Mouse (Mus musculus) urinary bladder, postnatal 4 days (tissue): ENCODE results near the gene Vmn1r85.
A peak's percentile ranks its signal among the peaks of the same experiment; 100 is the strongest.
"Not testable (repeated sequence)": the region's sequence is repeated elsewhere in the genome, so short reads cannot be mapped to it uniquely, and the experiment has no call there.

Source experiments
- DNase-seq, 2 experiments: peaks; one replicate each; pipeline ENCODE4 v3.0.0; 2021 to 2022; ENCODE audit warnings: low spot score in 2 of 2

Gene Vmn1r85

DNA sequence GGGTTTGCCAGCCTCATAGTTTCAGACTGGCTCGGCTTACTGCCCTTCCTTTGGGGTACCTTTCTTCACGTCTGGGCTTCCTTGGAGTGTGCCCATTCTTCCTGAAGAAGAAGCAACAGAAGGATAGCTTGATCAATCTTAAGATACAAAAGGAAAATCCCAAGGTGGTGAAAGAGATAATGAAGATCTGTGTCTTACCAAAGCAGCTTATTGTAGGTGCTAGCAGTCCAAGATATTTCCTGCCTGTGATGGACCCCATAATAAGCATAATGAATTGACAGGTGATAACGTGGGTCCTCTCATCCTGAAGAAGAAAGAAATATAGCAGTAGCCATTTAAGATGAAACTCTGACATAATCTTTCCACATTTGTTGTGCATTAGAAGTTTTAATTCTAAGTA is at the start of gene Vmn1r85:
TSS of gene Vmn1r85 (minus strand) at position 101 of the 400 bp plus-strand sequence.
- DNase-seq, result no peak

DNA sequence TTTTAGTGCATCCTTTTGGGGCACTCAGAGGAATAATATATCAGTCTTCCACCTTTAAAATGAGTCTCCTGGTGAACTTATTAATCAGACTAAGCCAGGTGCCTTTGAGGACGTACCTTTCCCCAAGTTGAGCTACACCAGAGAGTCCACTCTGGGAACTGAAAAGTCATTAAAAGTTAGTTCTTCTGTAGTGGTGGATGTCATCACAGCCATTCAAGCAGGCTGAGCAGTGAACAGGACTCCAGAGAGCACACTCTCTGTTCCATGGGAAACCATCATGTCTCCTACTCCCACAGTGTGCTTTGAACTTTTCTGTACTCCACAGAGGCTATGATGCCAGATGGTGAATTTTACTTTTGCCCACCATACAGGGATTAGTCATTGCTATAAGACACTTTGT is 45.1 kb upstream of the Vmn1r85 start, which contains the start of gene Vmn1r87:
TSS of gene Vmn1r87 (minus strand) at position 101 of the 400 bp plus-strand sequence.
- no peak for DNase-seq

DNA sequence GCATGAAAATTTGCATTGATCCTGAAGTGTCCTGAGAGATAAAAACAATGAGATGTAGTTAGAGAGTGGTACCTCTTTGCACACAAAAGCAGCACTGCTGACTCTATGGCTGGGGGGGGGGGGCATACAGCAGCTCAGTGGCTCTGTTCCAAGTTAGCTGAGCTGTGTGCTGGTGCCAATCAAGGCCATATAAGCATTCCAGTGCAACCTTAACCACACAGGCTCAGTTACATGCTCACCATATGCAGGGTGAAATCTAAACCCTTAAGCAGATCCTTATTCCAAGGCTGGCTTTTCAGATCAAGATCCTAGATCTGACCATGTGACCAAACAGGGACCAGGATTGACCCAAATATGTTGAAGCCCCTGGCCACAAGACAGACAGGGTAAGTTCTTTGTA is 42.4 kb upstream of the Vmn1r85 start:
- no peak for DNase-seq

DNA sequence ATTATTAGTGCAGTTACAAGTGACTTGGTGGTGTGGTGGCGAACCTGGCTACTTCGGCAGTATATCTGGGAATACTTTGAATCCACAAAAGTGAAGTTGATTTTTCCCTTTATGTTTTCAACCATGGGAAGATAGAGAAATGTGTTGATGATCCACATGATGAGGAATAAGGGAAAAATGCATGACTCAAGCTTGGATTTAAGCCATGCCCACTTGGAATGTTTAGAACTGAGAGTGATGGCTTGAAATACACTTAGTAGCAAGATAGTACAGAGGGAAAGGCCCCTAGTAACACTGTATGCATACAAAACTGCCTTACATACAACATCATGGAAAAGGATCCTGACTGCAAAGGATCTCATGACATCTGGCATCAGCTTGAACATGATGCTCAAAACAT is 36.9 kb upstream of the Vmn1r85 start:
- DNase-seq, result no peak

DNA sequence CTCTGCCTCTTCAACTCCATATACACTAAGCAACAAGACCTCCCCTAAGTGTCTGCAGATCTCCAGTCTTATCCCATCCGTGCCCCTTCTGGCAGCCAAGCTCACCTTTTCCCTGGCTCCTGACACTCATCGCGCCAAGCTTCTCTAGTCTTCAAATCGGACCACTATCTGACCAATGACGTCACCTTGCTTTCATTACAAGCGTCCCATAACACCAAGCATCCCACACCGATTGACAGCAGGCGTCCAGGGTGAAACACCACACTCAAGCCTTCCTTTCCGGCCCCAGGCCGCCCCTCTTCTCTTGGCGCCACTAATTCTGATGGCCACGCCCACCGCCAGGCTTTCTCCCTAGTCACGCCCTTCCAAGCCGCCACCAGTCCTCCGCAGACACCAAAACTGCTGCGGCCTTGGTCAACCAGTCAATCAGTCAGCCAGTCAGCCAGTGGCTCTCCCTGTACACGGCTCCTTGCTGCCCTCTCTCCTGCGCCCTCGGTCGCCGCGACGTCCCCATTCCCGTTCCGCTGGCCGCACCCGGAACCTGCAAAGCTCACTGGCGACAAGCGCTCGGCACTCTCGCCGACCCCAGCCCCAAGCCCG is 28.7 kb upstream of the Vmn1r85 start:
- DNase-seq, result not testable (repeated sequence)

DNA sequence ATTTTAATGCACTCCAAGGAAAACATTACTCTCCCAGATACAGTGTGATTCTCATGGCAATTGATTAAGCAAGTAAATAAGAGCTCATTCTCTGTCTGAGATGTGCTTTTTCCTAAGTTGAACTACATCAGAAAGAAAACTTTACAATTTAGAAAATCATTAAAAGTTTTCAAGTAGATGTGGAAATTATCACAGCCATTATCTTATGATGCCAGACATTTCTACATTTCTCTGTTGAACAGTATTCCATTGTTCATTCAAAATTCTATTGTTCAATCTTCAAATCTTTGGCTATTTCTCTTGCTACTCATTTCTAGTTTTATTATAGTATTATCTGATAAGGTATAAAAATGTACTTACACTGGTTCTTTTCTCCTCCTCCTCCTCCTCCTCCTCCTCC is 24.8 kb upstream of the Vmn1r85 start, which contains the start of gene Vmn1r86:
TSS of gene Vmn1r86 (minus strand) at position 101 of the 400 bp plus-strand sequence.
- no peak for DNase-seq

DNA sequence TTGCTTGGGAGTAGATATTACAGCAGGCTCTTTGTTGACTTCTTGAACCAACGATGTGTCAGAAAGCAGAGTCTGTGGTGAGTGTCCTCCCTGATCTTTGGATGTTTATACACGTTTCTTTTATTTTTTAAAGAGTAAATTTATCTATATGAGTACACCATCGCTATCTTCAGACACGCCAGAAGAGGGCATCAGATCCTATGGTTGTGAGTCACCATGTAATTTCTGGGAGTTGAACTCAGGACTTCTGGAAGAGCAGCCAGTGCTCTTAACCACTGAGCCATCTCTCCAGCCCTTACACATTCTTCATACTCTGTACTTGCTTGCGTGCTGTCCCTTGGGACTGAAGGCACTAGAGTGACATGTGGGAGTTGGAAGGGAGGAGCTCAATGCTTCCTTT is 22.7 kb downstream of the Vmn1r85 start:
- no peak for DNase-seq

DNA sequence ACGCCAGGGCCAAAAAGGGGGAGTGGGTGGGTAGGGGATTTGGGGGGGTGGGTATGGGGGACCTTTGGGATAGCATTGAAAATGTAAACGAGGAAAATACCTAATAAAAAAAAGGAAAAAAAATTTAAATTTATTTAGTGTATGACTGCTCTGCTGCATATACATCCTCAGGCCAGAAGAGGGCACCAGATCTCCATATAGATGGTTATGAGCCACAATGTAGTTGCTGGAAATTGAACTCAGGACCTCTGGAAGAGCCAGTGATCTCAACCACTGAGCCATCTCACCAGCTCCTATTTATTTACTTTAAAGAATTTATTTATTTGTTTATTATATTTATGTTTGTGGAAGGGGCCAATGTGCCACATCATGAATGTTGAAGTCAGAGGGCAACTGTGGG is 31.6 kb downstream of the Vmn1r85 start:
- not testable (repeated sequence) for DNase-seq

DNA sequence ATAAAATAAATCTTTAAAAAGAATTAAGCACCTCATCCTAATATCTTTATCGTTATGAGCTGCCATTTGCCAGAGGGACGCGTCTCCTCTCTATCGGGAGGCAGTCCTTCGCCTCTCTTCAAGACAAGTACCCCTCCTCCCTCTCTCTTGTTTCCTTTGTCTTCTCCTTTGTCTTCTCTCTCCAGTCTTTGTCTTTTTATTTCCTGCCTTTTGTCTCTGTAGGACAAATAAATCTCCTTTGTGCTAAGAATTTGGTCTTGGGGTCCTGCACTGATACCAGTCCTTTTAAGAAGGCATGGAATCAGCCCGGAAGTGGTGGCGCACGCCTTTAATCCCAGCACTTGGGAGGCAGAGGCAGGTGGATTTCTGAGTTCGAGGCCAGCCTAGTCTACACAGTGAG is 35.4 kb downstream of the Vmn1r85 start:
- DNase-seq, result no peak

DNA sequence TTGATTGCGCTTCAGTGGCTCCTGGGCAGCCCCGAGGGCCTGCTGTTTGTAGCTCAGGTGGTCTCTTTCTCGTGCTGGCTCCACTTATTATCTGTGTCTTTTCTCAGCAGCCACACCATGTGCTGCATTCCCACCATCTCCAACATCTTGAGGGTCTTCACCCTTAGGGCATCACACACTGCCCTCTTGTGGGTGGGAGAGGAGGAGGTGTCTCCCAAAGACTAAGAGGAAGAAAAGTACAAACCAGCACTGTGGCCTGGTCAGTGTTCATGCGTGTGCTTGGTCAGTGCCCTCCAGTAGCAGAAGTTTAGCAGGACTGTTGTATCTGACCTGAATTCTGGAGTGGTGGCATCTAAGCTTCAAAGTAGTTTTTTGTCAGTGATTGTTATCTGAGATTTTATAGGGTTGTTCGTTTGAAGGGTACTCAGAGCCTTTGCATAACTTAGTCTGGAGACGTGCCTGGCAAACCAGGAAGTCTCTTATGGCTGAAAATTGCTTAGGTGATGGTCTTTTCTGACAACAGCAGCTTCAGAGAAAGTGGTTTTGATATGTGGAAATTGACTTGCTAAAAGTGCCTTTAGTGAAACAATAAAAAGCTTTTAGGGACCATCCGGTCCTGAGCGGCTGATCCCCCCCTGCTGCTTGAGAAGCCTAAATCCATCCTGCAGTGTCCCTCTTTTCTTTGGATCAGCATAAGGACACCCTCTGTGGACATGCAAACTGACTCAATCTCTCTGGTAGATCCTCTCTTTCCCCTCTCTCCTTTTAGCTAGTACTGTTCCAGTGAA is 37.9 kb downstream of the Vmn1r85 start:
- peak; percentile 5 to 30 for DNase-seq

DNA sequence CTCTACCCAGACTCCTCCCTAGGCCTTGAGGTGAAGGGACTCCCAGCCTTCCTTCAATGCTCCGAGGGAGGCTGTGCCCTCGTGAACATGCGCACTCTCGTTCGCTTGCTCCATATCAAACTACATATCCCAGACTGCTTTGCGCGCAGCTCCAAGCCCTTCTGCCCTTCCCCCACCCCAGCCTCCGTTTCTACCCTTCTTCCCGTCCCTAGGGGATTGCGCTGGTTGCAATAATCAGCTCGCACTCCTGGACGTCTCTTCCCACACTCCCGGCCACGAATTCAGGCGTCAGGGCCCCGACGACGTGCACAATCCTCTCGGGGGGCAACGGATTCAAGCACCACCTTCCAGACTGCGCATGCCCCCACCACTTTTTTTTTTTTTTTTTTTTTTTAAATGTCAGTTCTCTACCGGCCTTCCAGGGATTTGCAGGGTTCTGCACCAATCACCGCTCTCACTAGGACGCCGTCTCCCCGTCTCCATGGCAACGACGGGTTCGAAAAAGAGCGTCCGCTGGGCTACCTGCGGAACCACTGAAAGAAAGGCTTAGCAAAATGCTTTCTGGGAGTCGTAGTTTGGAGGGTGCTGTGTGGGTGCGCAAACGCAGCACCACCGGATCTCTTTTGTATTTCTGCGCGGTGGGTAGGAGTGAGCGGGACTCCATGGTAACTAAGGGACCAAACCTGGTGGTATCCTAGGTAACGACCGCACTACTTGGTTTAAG is 40.5 kb downstream of the Vmn1r85 start, which contains the start of gene Mzf1:
TSS of gene Mzf1 (minus strand) at position 478 of the 724 bp plus-strand sequence.
- DNase-seq, result peak; percentile 84 to 91

DNA sequence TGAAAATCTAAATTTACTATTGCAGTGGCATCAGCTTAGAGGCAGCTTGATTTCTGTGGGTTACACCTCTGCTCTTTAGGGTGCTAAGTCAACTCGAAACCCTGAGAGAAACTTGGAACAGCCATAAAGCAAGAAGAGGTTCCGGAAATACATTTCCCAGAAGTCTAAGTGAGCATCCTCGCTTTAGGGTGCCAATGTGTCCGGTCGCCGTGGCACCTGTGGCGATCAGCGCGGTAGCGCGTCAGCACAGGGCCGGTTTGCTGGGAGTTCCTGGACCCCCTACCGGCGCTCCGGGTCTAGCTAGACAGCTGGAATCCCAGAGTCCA is 41.0 kb downstream of the Vmn1r85 start:
- no peak for DNase-seq

DNA sequence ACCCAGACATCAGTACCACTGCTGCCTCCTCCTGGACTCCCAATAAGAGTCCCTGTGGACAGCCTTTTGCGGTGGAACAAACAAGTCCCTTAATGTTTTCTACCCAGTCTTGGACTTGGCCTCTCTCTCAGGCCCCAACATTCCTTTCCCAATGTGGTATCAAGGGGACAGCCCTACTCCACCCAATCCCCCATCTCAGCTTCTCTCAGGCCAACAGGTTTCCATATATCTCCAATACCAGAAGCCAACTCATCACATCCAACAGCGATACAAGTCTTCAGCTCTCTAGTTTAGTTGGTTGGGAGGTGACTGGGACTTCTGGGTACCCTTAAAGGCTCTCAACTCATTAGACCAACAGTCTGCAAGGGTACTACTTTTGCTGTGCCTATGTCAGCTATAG is 41.5 kb downstream of the Vmn1r85 start:
- DNase-seq, result no peak

DNA sequence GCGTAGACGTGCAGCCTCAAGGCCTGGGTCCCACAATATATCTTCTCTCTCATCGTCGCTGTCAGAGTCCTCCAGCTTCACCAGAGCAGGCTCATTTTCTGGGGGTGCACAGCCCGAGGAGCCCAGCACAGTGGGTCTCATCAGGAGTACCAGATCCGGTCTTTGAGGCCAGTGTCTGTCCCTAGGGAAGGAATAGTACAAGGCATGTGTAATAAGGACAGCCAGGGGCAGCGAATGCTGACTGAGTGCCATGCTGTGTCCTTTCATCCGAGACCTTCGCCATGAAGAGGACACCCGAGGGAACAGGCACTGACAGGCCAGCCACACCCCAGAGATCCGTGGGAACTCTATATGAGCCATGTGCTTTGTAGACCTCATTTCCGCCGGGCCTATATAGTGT is 42.0 kb downstream of the Vmn1r85 start:
- no peak for DNase-seq

DNA sequence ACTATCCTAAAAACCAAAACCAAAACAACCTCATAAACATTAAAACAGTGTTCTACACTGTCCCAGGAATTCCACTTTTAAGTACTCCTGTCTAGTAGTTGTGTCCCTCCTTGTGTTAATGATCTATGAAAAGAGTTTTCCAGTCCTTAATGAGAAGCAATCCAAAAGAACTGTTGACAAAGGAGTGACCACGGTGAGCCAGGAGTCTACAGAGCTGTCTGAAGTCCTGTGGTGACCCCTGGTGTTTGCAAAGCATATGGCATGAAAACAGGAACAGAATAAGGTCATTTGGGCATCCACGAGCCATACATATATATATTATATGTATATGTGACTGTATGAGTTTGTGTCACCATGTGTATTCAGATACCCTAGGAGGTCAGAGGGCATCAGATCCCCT is 48.9 kb downstream of the Vmn1r85 start:
- DNase-seq, result no peak

DNA sequence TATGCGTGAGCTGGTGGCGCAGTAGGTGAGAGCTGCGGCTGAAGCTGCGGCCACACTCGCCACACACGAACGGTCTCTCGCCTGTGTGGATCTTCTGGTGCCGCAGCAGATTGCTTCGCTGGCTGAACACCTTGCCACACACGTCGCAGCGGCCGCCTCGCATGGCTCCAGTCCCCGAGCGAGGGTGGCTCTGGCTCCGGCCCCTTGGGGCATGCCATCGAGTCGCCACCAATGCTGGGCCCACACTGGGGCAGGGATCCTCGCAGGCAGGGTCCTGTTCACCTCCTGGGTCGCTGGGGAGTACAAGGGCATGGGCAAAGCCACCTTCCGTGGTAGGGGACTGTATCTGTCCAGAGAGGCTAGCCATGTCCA is 50.7 kb downstream of the Vmn1r85 start:
- DNase-seq, result no peak

DNA sequence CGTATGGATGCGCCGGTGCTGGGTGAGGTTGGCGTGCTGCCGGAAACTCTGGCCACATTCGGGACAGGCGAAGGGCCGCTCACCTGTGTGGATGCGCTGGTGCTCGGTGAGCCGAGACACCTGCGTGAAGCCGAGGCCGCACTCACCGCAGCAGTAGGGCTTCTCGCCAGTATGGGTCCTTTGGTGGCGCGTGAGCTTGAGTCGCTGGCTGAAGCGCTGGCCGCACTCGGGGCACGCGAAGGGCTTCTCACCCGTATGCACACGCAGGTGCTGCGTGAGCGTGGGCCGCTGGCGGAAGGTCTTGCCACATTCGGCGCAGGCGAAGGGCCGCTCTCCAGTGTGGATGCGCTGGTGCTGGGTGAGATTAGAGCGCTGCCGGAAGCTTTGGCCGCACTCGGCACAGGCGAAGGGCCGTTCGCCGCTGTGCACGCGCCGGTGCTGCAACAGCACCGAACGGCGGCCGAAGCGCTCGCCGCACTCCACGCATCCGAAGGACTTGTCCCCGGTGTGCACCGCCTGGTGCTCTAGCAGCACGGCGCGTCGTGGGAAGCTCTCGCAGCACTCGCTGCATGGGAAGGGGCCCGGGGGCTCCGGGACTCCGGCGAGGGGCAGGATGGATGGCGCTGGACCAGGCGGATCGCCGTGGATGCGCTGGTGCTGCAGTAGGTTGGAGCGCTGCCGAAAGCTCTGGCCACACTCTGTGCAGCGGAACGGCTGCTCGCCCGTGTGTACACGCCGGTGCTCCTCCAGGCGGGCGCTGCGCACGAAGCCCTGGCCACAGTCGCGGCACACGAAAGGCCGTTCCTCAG is 51.3 kb downstream of the Vmn1r85 start:
- no peak for DNase-seq

DNA sequence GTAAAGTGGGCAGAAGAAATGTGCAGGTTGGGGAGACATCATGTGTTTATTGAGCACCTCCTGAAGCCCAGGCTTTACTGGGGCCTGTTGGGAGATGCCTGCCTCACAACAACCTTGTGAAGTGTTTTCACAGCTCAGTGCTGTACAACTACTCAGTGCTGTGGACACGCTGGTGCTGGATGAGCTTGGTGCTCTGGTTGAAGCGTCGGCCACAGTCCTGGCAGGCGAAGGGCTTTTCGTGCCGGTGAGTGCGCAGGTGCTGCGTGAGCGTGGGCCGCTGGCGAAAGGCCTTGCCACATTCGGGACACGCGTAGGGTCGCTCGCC is 51.9 kb downstream of the Vmn1r85 start:
- no peak for DNase-seq

DNA sequence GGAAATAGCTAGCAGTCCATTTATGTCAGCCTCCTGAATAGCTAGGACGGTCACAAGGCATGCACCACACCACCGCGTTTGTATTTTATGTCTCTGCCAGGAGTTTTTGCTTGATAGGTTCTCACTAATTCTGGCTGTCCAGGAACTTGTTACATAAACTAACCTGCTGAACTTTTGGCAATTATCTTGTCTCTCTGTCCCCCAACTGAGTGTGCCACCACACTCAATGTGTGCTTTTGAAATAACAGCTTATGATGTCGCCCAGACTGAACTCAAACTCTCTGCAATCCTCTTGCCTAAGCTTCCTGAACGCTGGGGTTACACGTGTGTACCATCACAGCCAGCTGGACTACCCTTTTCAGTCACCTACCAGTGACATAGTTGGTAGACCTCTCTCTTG is 52.5 kb downstream of the Vmn1r85 start:
- DNase-seq, result no peak

DNA sequence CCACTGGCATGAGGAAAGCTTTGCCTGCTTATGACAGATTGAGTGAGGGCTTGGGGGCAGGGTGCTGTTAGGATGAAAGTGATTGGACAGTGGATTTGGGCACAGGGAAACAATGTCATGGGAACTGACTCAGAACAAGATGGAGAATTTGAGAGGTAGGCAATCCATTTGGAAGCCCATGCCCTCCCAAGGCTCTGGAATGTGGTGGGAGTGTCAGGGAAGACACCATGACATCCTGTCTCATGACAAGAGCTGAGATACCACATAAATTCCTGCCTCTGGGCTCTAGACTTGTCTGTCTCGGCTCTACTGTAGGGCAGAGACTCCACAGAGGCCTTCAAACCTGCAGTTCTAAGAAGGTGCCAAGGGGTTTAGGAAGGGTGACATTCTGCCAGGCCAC is 53.7 kb downstream of the Vmn1r85 start:
- DNase-seq, result no peak

DNA sequence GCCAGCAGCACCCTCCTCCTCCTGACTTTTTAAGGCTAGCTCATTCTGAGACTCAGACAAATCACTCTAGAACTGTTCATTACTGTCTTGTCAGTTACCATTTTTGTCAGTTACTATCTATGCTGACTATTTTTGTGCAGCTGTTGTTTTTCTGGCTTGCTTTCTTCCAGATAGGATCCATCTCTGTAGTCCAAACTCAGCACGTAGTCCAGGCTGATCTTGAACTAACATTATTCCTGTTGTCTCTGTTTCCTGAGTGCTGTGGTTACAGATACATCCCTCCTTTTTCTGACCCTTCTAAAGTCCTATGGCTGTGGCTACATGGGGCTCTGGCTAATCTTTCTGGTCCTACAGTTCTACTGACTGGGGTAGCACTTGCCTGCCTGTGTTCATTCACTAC is 55.8 kb downstream of the Vmn1r85 start:
- no peak for DNase-seq

DNA sequence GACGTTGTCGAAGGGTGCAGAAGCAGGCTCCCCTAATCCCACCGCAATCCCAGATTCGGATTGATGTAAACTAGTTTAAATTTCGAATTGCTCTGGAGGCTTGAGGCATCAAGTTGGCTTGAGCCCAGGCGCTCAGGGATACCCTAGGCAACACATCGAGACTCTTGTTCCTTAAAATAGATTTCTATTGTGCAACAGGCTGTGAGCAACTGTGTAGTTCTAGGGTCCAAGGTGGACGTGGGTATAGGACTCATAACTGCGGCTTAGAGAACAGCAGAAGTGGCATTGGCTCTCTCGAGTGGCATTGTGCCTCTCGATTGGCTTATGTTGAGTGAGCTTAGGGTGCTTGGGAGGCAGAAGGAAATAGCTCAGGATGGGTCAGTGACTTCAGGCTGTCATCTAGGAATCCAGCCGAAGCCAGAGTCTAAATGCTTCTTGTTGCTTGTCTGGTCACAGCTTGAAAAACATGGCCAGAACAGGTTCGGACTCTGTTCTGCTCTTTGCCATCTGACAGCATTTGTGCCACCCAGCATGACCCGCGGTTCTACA is 56.3 kb downstream of the Vmn1r85 start:
- no peak for DNase-seq
